Mouse (Mus musculus): Measurements from ENCODE around the gene Hdac9. TPM values are rescaled to one million over a fixed set of nuclear protein-coding genes. Genes with fewer than 3 reads are reported as not detected.

The Hdac9 gene
- polyA plus RNA-seq, 1 experiment, result 7.6 TPM

- no peak overlapping the region for H3K27ac ChIP-seq (ENCODE audit: control insufficient read depth, insufficient read depth, low read depth, low read length, poor library complexity)
- no peak overlapping the region for H3K4me3 ChIP-seq (replicated peaks; ENCODE audit: control insufficient read depth, low read depth, low read length)
- WGBS, result 83% methylated on average over 6 of the region's 6 CpGs
- no peaks in the 10 kb centered on the region for H3K4me1 ChIP-seq (ENCODE audit: control insufficient read depth, insufficient read depth, low read length)
- no peak for TF ChIP-seq POLR2A (IDR thresholded peaks at IDR 0.05; ENCODE audit: borderline replicate concordance, control insufficient read depth, low read depth, low read length)
- no peak for TF ChIP-seq CTCF (IDR thresholded peaks at IDR 0.05; ENCODE audit: control insufficient read depth, insufficient read depth, low read length)
These were observed 646.8 kb downstream of the Hdac9 start for GRCm38 (mm10) chr12:34270096-34270495.

- Histone ChIP-seq H3K4me1 (ENCODE audit: control insufficient read depth, insufficient read depth, low read length) (no peaks in the 10 kb centered on the region), H3K27ac (ENCODE audit: control insufficient read depth, insufficient read depth, low read depth, low read length, poor library complexity) (no peak overlapping the region), H3K4me3 (replicated peaks; ENCODE audit: control insufficient read depth, low read depth, low read length) (no peak overlapping the region)
- 81% methylated on average over 13 of the region's 13 CpGs for WGBS
- TF ChIP-seq POLR2A (IDR thresholded peaks at IDR 0.05; ENCODE audit: borderline replicate concordance, control insufficient read depth, low read depth, low read length) (no peak), CTCF (IDR thresholded peaks at IDR 0.05; ENCODE audit: control insufficient read depth, insufficient read depth, low read length) (no peak)
These were observed 647.3 kb downstream of the Hdac9 start for GRCm38 (mm10) chr12:34269472-34270040.

GRCm38 (mm10) chr12:34259651-34260050, 657.2 kb downstream of the Hdac9 start:
- TF ChIP-seq CTCF (IDR thresholded peaks at IDR 0.05; ENCODE audit: control insufficient read depth, insufficient read depth, low read length) (no peak), POLR2A (IDR thresholded peaks at IDR 0.05; ENCODE audit: borderline replicate concordance, control insufficient read depth, low read depth, low read length) (no peak)
- Histone ChIP-seq H3K27ac (ENCODE audit: control insufficient read depth, insufficient read depth, low read depth, low read length, poor library complexity) (no peak overlapping the region), H3K4me1 (ENCODE audit: control insufficient read depth, insufficient read depth, low read length) (no peaks in the 10 kb centered on the region), H3K4me3 (replicated peaks; ENCODE audit: control insufficient read depth, low read depth, low read length) (no peak overlapping the region)
- 85% methylated on average over 4 of the region's 4 CpGs for WGBS

GRCm38 (mm10) chr12:34249160-34249559, 667.7 kb downstream of the Hdac9 start:
- Histone ChIP-seq H3K4me3 (replicated peaks; ENCODE audit: control insufficient read depth, low read depth, low read length) (no peak overlapping the region), H3K27ac (ENCODE audit: control insufficient read depth, insufficient read depth, low read depth, low read length, poor library complexity) (no peak overlapping the region), H3K4me1 (ENCODE audit: control insufficient read depth, insufficient read depth, low read length) (no peaks in the 10 kb centered on the region)
- WGBS, result 9% methylated on average over 1 of the region's 1 CpGs
- no peak for TF ChIP-seq CTCF (IDR thresholded peaks at IDR 0.05; ENCODE audit: control insufficient read depth, insufficient read depth, low read length)
- TF ChIP-seq POLR2A (IDR thresholded peaks at IDR 0.05; ENCODE audit: borderline replicate concordance, control insufficient read depth, low read depth, low read length), result no peak

- Histone ChIP-seq H3K4me3 (replicated peaks; ENCODE audit: control insufficient read depth, low read depth, low read length) (no peak overlapping the region), H3K4me1 (ENCODE audit: control insufficient read depth, insufficient read depth, low read length) (no peaks in the 10 kb centered on the region), H3K27ac (ENCODE audit: control insufficient read depth, insufficient read depth, low read depth, low read length, poor library complexity) (no peak overlapping the region)
- TF ChIP-seq CTCF (IDR thresholded peaks at IDR 0.05; ENCODE audit: control insufficient read depth, insufficient read depth, low read length) (no peak), POLR2A (IDR thresholded peaks at IDR 0.05; ENCODE audit: borderline replicate concordance, control insufficient read depth, low read depth, low read length) (no peak)
- 46% methylated on average over 18 of the region's 18 CpGs for WGBS
These were observed 668.4 kb downstream of the Hdac9 start for GRCm38 (mm10) chr12:34248193-34249121.

GRCm38 (mm10) chr12:34238796-34239195, 678.1 kb downstream of the Hdac9 start:
- TF ChIP-seq CTCF (IDR thresholded peaks at IDR 0.05; ENCODE audit: control insufficient read depth, insufficient read depth, low read length) (no peak), POLR2A (IDR thresholded peaks at IDR 0.05; ENCODE audit: borderline replicate concordance, control insufficient read depth, low read depth, low read length) (no peak)
- H3K27ac ChIP-seq (ENCODE audit: control insufficient read depth, insufficient read depth, low read depth, low read length, poor library complexity), result no peak overlapping the region
- no peaks in the 10 kb centered on the region for H3K4me1 ChIP-seq (ENCODE audit: control insufficient read depth, insufficient read depth, low read length)
- H3K4me3 ChIP-seq (replicated peaks; ENCODE audit: control insufficient read depth, low read depth, low read length), result no peak overlapping the region
- 82% methylated on average over 3 of the region's 3 CpGs for WGBS

GRCm38 (mm10) chr12:34231621-34232150, 685.2 kb downstream of the Hdac9 start:
- H3K4me1 ChIP-seq (ENCODE audit: control insufficient read depth, insufficient read depth, low read length), result no peaks in the 10 kb centered on the region; the same call in 1 of the 2 replicates
- no peak overlapping the region for H3K4me3 ChIP-seq (replicated peaks; ENCODE audit: control insufficient read depth, low read depth, low read length)
- no peak overlapping the region for H3K27ac ChIP-seq (ENCODE audit: control insufficient read depth, insufficient read depth, low read depth, low read length, poor library complexity)
- TF ChIP-seq CTCF (IDR thresholded peaks at IDR 0.05; ENCODE audit: control insufficient read depth, insufficient read depth, low read length) (no peak), POLR2A (IDR thresholded peaks at IDR 0.05; ENCODE audit: borderline replicate concordance, control insufficient read depth, low read depth, low read length) (no peak)
- 81% methylated on average over 4 of the region's 4 CpGs for WGBS

GRCm38 (mm10) chr12:34224505-34224904, 692.4 kb downstream of the Hdac9 start:
- TF ChIP-seq CTCF (IDR thresholded peaks at IDR 0.05; ENCODE audit: control insufficient read depth, insufficient read depth, low read length), result no peak
- Histone ChIP-seq H3K27ac (ENCODE audit: control insufficient read depth, insufficient read depth, low read depth, low read length, poor library complexity) (no peak overlapping the region), H3K4me3 (replicated peaks; ENCODE audit: control insufficient read depth, low read depth, low read length) (no peak overlapping the region), H3K4me1 (ENCODE audit: control insufficient read depth, insufficient read depth, low read length) (no peaks in the 10 kb centered on the region; the same call in none of the 2 replicates)
- WGBS, result 37% methylated on average over 2 of the region's 2 CpGs
